Mouse (Mus musculus) urinary bladder, postnatal 36 days (tissue): ENCODE results near the gene Rapgef6.

Experiments
- DNase-seq, 2 experiments: peaks; one replicate each; pipeline ENCODE4 v3.0.0; 2022; ENCODE audit warnings: low spot score in 2 of 2, mixed read lengths in 1 of 2

The Rapgef6 gene

DNA sequence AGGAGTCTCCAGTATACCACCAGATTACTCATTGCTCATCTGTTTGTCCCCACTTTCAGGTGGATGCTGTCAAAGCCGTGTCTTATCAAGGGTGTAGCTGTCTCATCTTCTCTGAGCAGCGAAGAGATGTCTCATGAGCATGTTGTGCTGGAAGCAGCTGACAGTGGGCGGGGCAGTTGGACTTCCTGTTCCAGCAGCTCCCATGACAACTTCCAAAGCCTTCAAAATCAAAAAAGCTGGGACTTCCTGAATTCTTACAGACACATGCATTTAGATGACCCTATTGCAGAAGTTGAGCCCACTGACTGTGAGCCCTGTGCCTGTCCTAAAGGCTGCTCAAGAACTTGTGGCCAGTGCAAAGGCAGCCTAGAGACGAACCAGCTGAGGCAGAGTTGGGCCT, 168.5 kb downstream of the Rapgef6 start:
- DNase-seq: peak; percentile 13 to 25

- DNase-seq: no peak
Observed at GRCm38 (mm10) chr11:54693696-54694095, 171.0 kb downstream of the Rapgef6 start.

DNA sequence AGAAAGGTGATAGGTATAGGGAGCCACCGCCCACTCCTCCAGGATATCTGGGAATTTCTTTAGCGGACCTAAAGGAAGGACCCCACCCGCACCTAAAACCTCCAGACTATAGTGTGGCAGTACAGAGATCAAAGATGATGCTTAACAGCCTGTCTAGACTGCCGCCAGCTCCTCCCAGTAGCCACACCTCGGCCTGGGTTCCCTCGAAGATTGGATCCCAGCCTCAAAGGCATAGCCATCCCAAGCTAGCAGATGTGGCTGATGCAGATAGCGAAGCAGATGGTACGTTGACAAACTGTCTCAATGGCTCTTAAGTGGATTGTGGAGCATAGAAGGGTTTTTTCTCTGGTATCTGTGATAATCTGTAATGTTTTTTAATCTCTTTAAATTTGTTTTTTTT, 171.6 kb downstream of the Rapgef6 start:
- DNase-seq: no peak

DNA sequence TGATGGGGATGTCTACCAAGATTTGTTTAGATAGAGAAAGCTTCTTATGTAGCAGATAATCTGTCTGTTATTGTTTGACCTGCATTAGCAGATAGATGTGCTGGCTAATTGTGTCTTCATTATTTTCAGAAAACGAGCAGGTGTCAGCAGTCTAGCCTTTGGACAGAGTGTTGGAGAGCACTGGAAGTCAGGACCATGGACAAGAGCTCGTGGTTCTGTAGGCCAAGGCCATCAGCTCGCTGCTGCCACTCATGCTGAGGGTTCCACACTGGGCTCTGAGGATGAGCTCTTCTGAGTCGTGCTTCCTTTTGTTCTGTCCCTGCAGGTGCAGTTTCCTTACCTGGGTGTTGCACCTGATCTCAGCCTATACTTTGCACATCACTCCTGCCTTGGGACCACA, 173.3 kb downstream of the Rapgef6 start:
- DNase-seq: no peak

- DNase-seq: no peak
Observed at GRCm38 (mm10) chr11:54697611-54698010, 175.0 kb downstream of the Rapgef6 start.

- no peak for DNase-seq
Observed at GRCm38 (mm10) chr11:54698636-54699035, 176.0 kb downstream of the Rapgef6 start.

DNA sequence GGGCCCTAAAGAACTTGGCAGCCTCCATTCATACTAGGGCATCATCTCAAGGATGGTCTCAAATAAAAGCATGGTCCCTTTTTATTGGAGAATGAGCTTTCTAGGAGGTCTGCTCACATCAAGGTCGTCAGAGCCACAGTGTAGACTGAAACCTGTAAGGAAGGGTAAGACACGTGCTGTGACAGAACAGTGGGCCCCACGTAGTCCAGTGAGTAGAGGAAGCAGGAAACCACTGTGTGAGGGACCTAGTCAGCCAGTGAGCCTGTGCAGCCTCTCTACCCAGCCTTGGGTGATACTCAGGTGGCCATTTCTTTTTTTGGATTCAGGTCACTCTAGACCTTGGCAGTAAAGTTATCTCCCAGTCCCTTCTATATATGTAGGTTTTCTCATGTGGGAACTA, 177.3 kb downstream of the Rapgef6 start:
- DNase-seq: no peak

GRCm38 (mm10) chr11:54701848-54702247, 179.2 kb downstream of the Rapgef6 start:
- DNase-seq: no peak

- peak; percentile 46 to 70 for DNase-seq
Observed at GRCm38 (mm10) chr11:54703306-54703705, 180.7 kb downstream of the Rapgef6 start.

DNA sequence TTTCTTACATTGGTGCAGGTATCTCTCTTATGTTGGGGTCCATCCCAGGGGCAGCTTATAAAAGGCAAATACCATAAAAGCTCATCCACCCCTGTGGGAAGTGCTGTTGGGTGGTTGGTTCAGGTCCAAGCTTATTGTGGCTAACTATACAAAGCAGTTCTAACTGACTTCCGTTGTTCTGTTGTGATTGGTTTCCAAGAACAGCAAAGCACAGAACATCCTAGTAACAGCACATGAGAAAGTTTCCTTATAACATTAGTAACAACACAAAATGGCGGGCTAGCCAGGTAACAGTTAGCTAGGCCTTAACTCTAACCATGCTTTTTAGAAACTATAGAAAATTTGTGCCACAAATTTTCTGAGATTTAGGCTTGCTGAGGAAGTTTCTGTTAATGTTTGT, 185.5 kb downstream of the Rapgef6 start:
- no peak for DNase-seq

DNA sequence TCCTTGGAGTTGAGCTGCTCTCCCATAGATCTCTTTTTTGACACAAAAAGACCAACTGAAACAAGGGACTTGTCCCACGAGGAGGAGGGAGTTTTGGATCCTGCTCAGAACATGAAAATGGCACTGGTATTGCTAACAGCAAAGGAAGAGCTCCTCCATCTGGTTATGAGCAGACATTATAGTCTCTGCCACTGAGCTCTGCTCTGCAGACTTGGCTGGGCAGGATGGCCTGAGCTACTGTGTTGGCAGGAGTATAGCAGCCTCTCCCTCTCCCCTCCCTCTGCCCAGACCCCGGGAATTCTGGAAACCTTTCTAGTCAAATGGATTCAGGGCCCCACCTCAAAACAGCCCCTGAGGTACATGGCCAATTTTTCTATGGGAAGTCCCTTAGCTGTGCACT, 187.0 kb downstream of the Rapgef6 start:
- DNase-seq: no peak

- DNase-seq: no peak
Observed at GRCm38 (mm10) chr11:54710512-54711293, 188.1 kb downstream of the Rapgef6 start.

- no peak for DNase-seq
Observed at GRCm38 (mm10) chr11:54712849-54713248, 190.2 kb downstream of the Rapgef6 start.

DNA sequence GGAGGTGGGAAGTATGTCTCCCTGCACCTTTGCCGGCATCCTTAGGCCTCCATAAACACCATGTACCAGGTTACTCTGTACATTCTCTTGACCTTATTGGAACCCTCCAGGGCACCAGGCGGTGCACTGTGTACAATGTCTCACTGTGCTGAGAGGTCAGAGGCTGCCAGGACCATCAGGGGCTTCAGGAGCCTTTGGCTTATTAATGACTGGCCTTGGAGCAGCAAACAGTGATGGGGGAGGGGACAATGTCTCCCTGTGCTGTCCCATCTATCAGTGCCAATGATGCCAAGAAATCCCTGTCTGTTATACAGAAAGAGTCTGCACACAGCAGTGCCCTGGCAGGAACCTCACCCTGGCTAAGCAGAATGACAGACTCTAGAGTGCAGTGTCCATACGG, 195.2 kb downstream of the Rapgef6 start:
- DNase-seq: no peak

DNA sequence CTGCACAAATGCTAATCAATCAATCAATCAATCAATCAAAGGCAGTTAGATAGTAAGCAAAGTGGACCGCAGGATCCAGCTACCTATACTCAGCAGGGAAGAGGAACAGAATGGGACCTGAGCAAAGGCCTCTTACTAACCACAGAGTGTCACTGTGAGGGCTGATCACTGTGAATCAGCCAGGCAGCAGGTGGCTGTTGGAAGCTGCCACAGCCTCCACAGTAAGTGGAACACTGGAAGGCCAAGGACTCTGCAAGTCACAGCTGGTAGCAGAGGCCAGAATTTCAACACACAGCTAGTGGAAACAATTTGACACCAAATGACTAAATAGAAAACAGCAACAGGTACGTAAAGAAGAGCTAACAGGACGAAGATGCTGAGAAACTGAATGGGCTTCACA, 196.0 kb downstream of the Rapgef6 start:
- DNase-seq: no peak

DNA sequence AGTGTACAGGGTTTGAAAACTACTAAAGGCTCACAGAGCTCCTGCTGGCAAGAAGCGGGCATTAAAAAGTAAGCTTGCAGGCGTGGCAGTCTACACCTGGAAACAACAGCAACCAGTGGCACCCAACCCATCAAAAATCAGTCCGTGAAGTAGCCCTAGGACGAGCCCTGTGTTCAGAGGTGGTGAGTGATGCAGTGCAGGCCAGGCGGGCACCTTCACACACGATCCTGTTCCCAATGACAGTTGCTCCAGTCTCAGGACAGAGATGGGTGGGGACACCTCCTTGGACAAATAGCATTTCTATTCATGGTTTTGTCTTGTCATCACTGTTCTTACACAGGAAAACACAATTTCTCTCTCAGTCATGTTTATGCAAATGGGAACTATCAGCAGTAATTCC, 199.4 kb downstream of the Rapgef6 start:
- no peak for DNase-seq

DNA sequence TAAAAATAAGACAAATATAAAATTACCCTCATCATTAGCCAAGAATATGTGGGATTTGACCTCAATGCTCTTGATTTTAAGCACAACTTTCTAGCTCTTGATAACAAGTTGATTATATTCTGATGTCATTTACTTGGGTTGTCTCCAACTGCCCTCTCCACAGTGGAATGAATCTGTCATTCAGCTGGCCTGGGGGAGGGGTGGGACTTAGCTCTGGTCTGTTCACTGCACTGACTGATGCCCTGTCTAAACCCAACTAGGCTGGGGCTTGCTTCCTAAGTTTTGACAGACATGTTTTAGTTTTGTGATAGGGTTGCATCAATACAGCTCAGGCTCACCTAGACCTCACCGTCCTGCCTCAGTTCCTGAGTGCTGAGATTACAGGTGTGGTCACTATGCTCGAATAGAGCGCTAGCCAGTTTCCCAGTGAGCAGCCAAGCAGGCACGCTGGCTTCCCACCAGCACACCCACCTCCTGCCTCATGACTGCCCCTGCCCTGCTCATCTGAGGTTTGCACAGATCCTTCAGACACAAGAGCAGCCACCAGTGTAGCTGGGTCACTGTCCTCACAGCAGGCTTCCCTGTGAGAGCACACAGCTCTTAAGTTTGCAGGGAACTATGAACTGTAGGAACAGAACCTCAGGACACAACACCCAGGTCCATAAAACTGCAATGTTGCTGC, 201.8 kb downstream of the Rapgef6 start:
- no peak for DNase-seq

DNA sequence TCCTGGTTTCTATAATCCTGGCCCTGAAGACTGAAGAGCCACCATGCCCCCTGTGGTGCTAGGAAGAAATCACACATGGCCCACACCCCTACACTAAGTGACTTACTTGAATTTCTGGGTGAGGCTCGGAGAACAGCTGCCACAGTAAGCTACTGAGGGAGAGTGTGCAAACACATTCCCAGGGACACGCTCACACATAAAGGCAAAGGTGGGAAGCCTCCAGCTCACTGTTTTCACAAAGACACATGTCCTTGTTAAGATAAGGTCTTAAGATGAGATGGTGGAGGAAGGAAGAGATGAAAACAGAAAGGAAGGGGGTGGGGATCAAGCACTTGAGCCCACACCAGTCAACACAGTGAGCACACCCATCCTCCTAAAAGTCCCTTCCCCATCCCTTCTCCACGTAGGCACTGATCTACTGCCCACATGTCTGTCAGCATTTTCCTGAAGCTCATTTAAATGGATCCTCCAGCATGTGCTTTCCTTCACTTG, 204.0 kb downstream of the Rapgef6 start:
- DNase-seq: no peak

DNA sequence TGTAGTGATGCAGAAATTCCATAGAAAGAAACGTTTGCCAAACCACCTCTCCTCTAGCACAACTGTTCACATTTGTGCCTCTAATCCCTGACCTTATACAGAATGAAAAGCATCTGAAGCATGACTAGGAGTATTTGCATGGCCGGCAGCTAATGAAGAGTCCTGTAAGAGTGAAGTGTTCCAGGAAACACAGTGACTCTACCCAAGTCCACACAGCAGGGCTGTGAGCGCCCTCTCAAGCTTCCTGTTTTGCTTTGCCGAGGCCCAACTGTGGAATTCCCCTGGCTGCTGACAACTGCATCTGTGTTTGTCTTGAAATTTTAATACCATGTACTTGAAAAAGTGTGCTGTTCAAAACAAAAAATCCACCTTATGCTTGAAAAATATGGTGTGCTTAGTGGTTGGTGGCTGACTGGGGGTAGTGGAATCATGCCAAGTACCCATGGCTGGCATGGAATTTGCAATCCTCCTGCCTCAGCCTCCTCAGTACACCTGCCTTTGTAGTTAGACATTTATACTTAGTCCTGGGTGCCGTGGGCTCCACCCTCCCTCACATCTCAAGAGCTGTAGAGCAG, 204.8 kb downstream of the Rapgef6 start:
- DNase-seq: no peak

GRCm38 (mm10) chr11:54728371-54728770, 205.7 kb downstream of the Rapgef6 start:
- no peak for DNase-seq

GRCm38 (mm10) chr11:54729311-54729710, 206.7 kb downstream of the Rapgef6 start:
- DNase-seq: no peak

DNA sequence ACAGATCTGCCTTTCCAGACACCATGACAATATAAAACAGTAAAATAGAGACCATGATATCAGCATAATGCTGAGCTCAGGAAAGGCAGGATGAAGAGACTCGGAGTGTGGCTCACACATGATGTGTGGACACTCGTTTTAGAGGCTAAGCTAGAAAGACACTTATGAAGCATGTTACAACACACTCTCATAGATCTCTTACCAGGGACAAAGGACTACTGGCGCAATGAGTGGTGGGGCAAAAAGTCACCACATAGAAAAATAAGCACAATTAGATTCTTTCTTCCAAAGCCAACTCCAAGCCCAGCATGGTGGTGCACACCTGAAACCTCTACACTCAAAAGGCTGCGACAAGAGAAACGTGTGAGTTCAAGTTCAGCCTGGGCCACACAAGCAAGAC, 208.3 kb downstream of the Rapgef6 start:
- no peak for DNase-seq

DNA sequence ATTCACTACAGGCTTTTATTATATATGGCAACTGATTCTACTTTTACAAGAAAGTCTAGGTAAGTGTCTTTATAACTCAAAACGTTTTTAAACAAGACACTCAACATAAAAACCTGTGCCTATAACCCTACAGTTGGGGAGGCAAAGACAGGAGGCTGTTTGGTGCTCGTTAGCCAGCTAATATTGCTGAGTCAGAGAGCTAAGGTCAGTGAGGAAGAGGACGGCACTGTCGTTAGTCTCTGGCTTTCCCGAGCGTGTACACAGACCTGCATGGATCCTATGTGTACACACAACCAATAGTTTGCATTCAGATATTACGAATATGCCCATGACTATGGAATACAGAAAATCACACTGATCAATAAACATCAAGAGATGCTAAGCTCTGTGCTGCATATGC, 208.7 kb downstream of the Rapgef6 start:
- no peak for DNase-seq
